In genomic region chr9:44078955-44079756, GRCm38 (mm10) we compare ENCODE assay signal across 8 mouse cellular contexts. TPM values are rescaled to one million over a fixed set of nuclear protein-coding genes. Genes with fewer than 3 reads are reported as not detected.
DNase-seq lines count a peak whose midpoint lies in the region; ATAC-seq and TF ChIP-seq lines count a peak whose summit lies in the region.

No protein-coding gene starts in this region.

- 26% methylated on average over 14 of the region's 16 CpGs for WGBS in forebrain, postnatal 0 days
- 45% methylated on average over 16 of the region's 16 CpGs for WGBS in hindbrain, embryonic 12.5 days
- WGBS in midbrain, embryonic 15.5 days: 26% methylated on average over 16 of the region's 16 CpGs

- no peak overlapping the region for H3K4me3 ChIP-seq in ES-E14 (ENCODE audit: insufficient read depth in 1 of 2, low read depth in 1 of 2, low read length in 2 of 2, poor library complexity in 1 of 2, severe bottlenecking in 1 of 2)
- no peak overlapping the region for H3K4me3 ChIP-seq in forebrain, postnatal 0 days (ENCODE audit: low read depth, low read length)
- no peak overlapping the region for H3K4me3 ChIP-seq in hindbrain, embryonic 12.5 days
- H3K4me3 ChIP-seq in midbrain, embryonic 15.5 days: no peak overlapping the region

- no peaks in the 10 kb centered on the region for H3K9me3 ChIP-seq in ES-E14 (ENCODE audit: control insufficient read depth, insufficient read depth, low read depth, low read length)
- H3K9me3 ChIP-seq in forebrain, postnatal 0 days (ENCODE audit: low read length): no peaks in the 10 kb centered on the region
- H3K9me3 ChIP-seq in hindbrain, embryonic 12.5 days (replicated peaks): no peaks in the 10 kb centered on the region
- no peaks in the 10 kb centered on the region for H3K9me3 ChIP-seq in midbrain, embryonic 15.5 days

- TF ChIP-seq CTCF in forebrain, postnatal 0 days (IDR thresholded peaks at IDR 0.05; ENCODE audit: low read depth): no peak

- H3K9ac ChIP-seq in ES-E14 (ENCODE audit: insufficient read depth, low read depth, low read length, poor library complexity, severe bottlenecking): no peak overlapping the region
- no peak overlapping the region for H3K9ac ChIP-seq in forebrain, postnatal 0 days
- no peak overlapping the region for H3K9ac ChIP-seq in hindbrain, embryonic 12.5 days
- no peak overlapping the region for H3K9ac ChIP-seq in midbrain, embryonic 15.5 days

- peak; percentile 65 for ATAC-seq in forebrain, postnatal 0 days
- 0 out of 2 replicates have a peak, but pooled peaks have one; percentile 38 for ATAC-seq in hindbrain, embryonic 12.5 days (ENCODE audit: low FRiP score)
- peak; percentile 79 for ATAC-seq in midbrain, embryonic 15.5 days (replicated peaks)
- ATAC-seq in erythroid progenitor cell, adult 5-6 weeks (replicated peaks; ENCODE audit: low FRiP score, poor library complexity, severe bottlenecking): no peak

- in situ Hi-C loops in ES-E14 (cut with MboI; ENCODE audit: low sequenced_read_pairs in 2 of 2, unreplicated experiment in 2 of 2): no loop called here

- no peak for DNase-seq in ES-E14 (ENCODE audit: low read depth, low spot score)
- peak; percentile 92 for DNase-seq in adrenal gland, postnatal 14 days
- no peak for DNase-seq in forebrain, postnatal 0 days
- peak; percentile 57 to 75 for DNase-seq in left cerebral cortex, postnatal 25 days (ENCODE audit: low spot score in 2 of 2)
- no peak for DNase-seq in B cell, adult 2 months

- intact Hi-C loops in left cerebral cortex, postnatal 25 days (cut with DNase I): no loop called here

- H3K36me3 ChIP-seq in ES-E14 (ENCODE audit: control insufficient read depth, insufficient read depth, low read length, poor library complexity, severe bottlenecking): no peaks in the 10 kb centered on the region
- H3K36me3 ChIP-seq in forebrain, postnatal 0 days (ENCODE audit: insufficient read depth): no peaks in the 10 kb centered on the region
- no peaks in the 10 kb centered on the region for H3K36me3 ChIP-seq in hindbrain, embryonic 12.5 days
- H3K36me3 ChIP-seq in midbrain, embryonic 15.5 days (replicated peaks): no peaks in the 10 kb centered on the region

- no peaks in the 10 kb centered on the region for H3K27me3 ChIP-seq in forebrain, postnatal 0 days (ENCODE audit: insufficient read depth, low read length)
- H3K27me3 ChIP-seq in hindbrain, embryonic 12.5 days: peaks cover 30% of the 10 kb centered on the region
- H3K27me3 ChIP-seq in midbrain, embryonic 15.5 days (replicated peaks): peaks cover 16% of the 10 kb centered on the region

- no peak overlapping the region for H3K4me2 ChIP-seq in forebrain, postnatal 0 days (ENCODE audit: low read depth)
- no peak overlapping the region for H3K4me2 ChIP-seq in hindbrain, embryonic 12.5 days (replicated peaks)
- H3K4me2 ChIP-seq in midbrain, embryonic 15.5 days: no peak overlapping the region

- no peak overlapping the region for H3K27ac ChIP-seq in ES-E14 (ENCODE audit: insufficient read depth, low read depth, low read length, poor library complexity, severe bottlenecking)
- no peak overlapping the region for H3K27ac ChIP-seq in forebrain, postnatal 0 days (ENCODE audit: low read depth, low read length)
- no peak overlapping the region for H3K27ac ChIP-seq in hindbrain, embryonic 12.5 days
- H3K27ac ChIP-seq in midbrain, embryonic 15.5 days: no peak overlapping the region

- peaks cover 2 to 10% of the 10 kb centered on the region in 2 experiments; a peak in 2 of 4 replicates for H3K4me1 ChIP-seq in ES-E14 (ENCODE audit: control insufficient read depth in 2 of 2, insufficient read depth in 2 of 2, low read length in 2 of 2, poor library complexity in 1 of 2)
- H3K4me1 ChIP-seq in forebrain, postnatal 0 days (ENCODE audit: insufficient read depth): 0 out of 2 replicates have a peak, but pooled peaks cover 7% of the 10 kb centered on the region
- H3K4me1 ChIP-seq in hindbrain, embryonic 12.5 days: peaks cover 19% of the 10 kb centered on the region
- peaks cover 25% of the 10 kb centered on the region for H3K4me1 ChIP-seq in midbrain, embryonic 15.5 days

TF ChIP-seq in ES-E14, 5 proteins besides CTCF, POLR2A, EP300 and RAD21:
- 0 out of 2 replicates have a peak, but pooled peaks have one; percentile 24 for TF ChIP-seq MAFK (IDR thresholded peaks at IDR 0.05; ENCODE audit: insufficient read depth, low read depth, low read length)
- TF ChIP-seq ZNF384 (IDR thresholded peaks at IDR 0.05; ENCODE audit: low read depth, low read length): no peak

RNA-seq across cellular contexts. Expression of gene Usp2, which starts 12.3 kb away (rescaled TPM):
- 3.9 and 4.0 TPM in 2 replicates for total RNA-seq in ES-E14 (2012; rRNA removed)
- 49.5 and 54.9 TPM in 2 replicates for total RNA-seq in adrenal gland, postnatal 14 days (2021)
- 10.5 and 16.6 TPM in 2 replicates for total RNA-seq in forebrain, postnatal 0 days (2014; rRNA removed)
- polyA plus RNA-seq in forebrain, postnatal 0 days (2015; fragmentation: Nextera tagmentation; extraction: Ambion mirVana): 14.9 and 20.2 TPM in 2 replicates
- polyA plus RNA-seq in hindbrain, embryonic 12.5 days (2016; fragmentation: Nextera tagmentation; extraction: Ambion mirVana): 11.5 and 14.2 TPM in 2 replicates
- 100 to 1,000 TPM in 1 of 2 experiments, 10 to 100 TPM in 1; 72.3 to 106 TPM for total RNA-seq in left cerebral cortex, postnatal 25 days (2021)
- 5.9 and 9.6 TPM in 2 replicates for polyA plus RNA-seq in midbrain, embryonic 15.5 days (2015; fragmentation: Nextera tagmentation; extraction: Ambion mirVana)
- total RNA-seq in erythroid progenitor cell, adult 5-6 weeks (2015; ENCODE audit: low replicate concordance): not detected in 2 replicates
- total RNA-seq in erythroid progenitor cell, adult 5-6 weeks (2017; ENCODE audit: low replicate concordance): 1.8 TPM in 1 of 2 replicates, not detected in the other

RNA-seq across cellular contexts. Expression of gene Mfrp, which starts 22.4 kb away (rescaled TPM):
- 0.09 and 0.11 TPM in 2 replicates for total RNA-seq in ES-E14 (2012; rRNA removed)
- not detected in 2 replicates for total RNA-seq in adrenal gland, postnatal 14 days (2021)
- 0.67 and 1.2 TPM in 2 replicates for total RNA-seq in forebrain, postnatal 0 days (2014; rRNA removed)
- 0.08 and 0.13 TPM in 2 replicates for polyA plus RNA-seq in forebrain, postnatal 0 days (2015; fragmentation: Nextera tagmentation; extraction: Ambion mirVana)
- 0.14 and 0.30 TPM in 2 replicates for polyA plus RNA-seq in hindbrain, embryonic 12.5 days (2016; fragmentation: Nextera tagmentation; extraction: Ambion mirVana)
- 1 to 10 TPM in 1 of 2 experiments, under 1 TPM in 1; 0.55 to 1.6 TPM for total RNA-seq in left cerebral cortex, postnatal 25 days (2021)
- polyA plus RNA-seq in midbrain, embryonic 15.5 days (2015; fragmentation: Nextera tagmentation; extraction: Ambion mirVana): 0.08 and 0.13 TPM in 2 replicates
- not detected in 2 replicates for total RNA-seq in erythroid progenitor cell, adult 5-6 weeks (2015; ENCODE audit: low replicate concordance)
- not detected in 2 replicates for total RNA-seq in erythroid progenitor cell, adult 5-6 weeks (2017; ENCODE audit: low replicate concordance)

RNA-seq across cellular contexts. Expression of gene C1qtnf5, which starts 27.9 kb away (rescaled TPM):
- 0.79 and 1.6 TPM in 2 replicates for total RNA-seq in ES-E14 (2012; rRNA removed)
- 11.1 and 14.9 TPM in 2 replicates for total RNA-seq in adrenal gland, postnatal 14 days (2021)
- total RNA-seq in forebrain, postnatal 0 days (2014; rRNA removed): 17.3 and 18.4 TPM in 2 replicates
- 8.7 and 9.3 TPM in 2 replicates for polyA plus RNA-seq in forebrain, postnatal 0 days (2015; fragmentation: Nextera tagmentation; extraction: Ambion mirVana)
- 1.4 and 1.8 TPM in 2 replicates for polyA plus RNA-seq in hindbrain, embryonic 12.5 days (2016; fragmentation: Nextera tagmentation; extraction: Ambion mirVana)
- total RNA-seq in left cerebral cortex, postnatal 25 days (2021): 10 to 100 TPM; 23.1 to 26.1 TPM
- polyA plus RNA-seq in midbrain, embryonic 15.5 days (2015; fragmentation: Nextera tagmentation; extraction: Ambion mirVana): 2.9 and 4.1 TPM in 2 replicates
- total RNA-seq in erythroid progenitor cell, adult 5-6 weeks (2015; ENCODE audit: low replicate concordance): not detected in 2 replicates
- 1.4 TPM in 1 of 2 replicates, not detected in the other for total RNA-seq in erythroid progenitor cell, adult 5-6 weeks (2017; ENCODE audit: low replicate concordance)

RNA-seq across cellular contexts. Expression of gene Gm49380, which starts 34.1 kb away (rescaled TPM):
- 0.18 and 0.26 TPM in 2 replicates for total RNA-seq in ES-E14 (2012; rRNA removed)
- total RNA-seq in adrenal gland, postnatal 14 days (2021): 0.15 and 0.52 TPM in 2 replicates
- 0.81 TPM in 1 of 2 replicates, not detected in the other for total RNA-seq in forebrain, postnatal 0 days (2014; rRNA removed)
- 0.11 TPM in 1 of 2 replicates, not detected in the other for polyA plus RNA-seq in forebrain, postnatal 0 days (2015; fragmentation: Nextera tagmentation; extraction: Ambion mirVana)
- 0.26 and 0.30 TPM in 2 replicates for polyA plus RNA-seq in hindbrain, embryonic 12.5 days (2016; fragmentation: Nextera tagmentation; extraction: Ambion mirVana)
- under 1 TPM; 0.14 to 0.27 TPM for total RNA-seq in left cerebral cortex, postnatal 25 days (2021)
- polyA plus RNA-seq in midbrain, embryonic 15.5 days (2015; fragmentation: Nextera tagmentation; extraction: Ambion mirVana): 0.13 and 0.25 TPM in 2 replicates
- total RNA-seq in erythroid progenitor cell, adult 5-6 weeks (2015; ENCODE audit: low replicate concordance): not detected in 2 replicates
- total RNA-seq in erythroid progenitor cell, adult 5-6 weeks (2017; ENCODE audit: low replicate concordance): 1.4 TPM in 1 of 2 replicates, not detected in the other

RNA-seq across cellular contexts. Expression of gene Rnf26, which starts 34.2 kb away (rescaled TPM):
- total RNA-seq in ES-E14 (2012; rRNA removed): 19.9 and 23.1 TPM in 2 replicates
- total RNA-seq in adrenal gland, postnatal 14 days (2021): 27.5 and 31.8 TPM in 2 replicates
- 11.0 and 16.0 TPM in 2 replicates for total RNA-seq in forebrain, postnatal 0 days (2014; rRNA removed)
- polyA plus RNA-seq in forebrain, postnatal 0 days (2015; fragmentation: Nextera tagmentation; extraction: Ambion mirVana): 36.8 and 38.8 TPM in 2 replicates
- polyA plus RNA-seq in hindbrain, embryonic 12.5 days (2016; fragmentation: Nextera tagmentation; extraction: Ambion mirVana): 57.1 and 61.4 TPM in 2 replicates
- 10 to 100 TPM; 30.6 to 31.5 TPM for total RNA-seq in left cerebral cortex, postnatal 25 days (2021)
- 29.2 and 32.4 TPM in 2 replicates for polyA plus RNA-seq in midbrain, embryonic 15.5 days (2015; fragmentation: Nextera tagmentation; extraction: Ambion mirVana)
- total RNA-seq in erythroid progenitor cell, adult 5-6 weeks (2015; ENCODE audit: low replicate concordance): 83.4 and 94.4 TPM in 2 replicates
- total RNA-seq in erythroid progenitor cell, adult 5-6 weeks (2017; ENCODE audit: low replicate concordance): 43.9 and 53.3 TPM in 2 replicates

Comparison
In these comparisons a context has a peak if more than half of its experiments do, and no peak if none do; other contexts are left out.
1. DNase-seq: peak in adrenal gland, postnatal 14 days (single experiment) and left cerebral cortex, postnatal 25 days (2 of 2); none in ES-E14 (single experiment), forebrain, postnatal 0 days (single experiment) and B cell, adult 2 months (0 of 2).